Comparison of ENCODE assay signal across 23 mouse cellular contexts in the genomic region with DNA sequence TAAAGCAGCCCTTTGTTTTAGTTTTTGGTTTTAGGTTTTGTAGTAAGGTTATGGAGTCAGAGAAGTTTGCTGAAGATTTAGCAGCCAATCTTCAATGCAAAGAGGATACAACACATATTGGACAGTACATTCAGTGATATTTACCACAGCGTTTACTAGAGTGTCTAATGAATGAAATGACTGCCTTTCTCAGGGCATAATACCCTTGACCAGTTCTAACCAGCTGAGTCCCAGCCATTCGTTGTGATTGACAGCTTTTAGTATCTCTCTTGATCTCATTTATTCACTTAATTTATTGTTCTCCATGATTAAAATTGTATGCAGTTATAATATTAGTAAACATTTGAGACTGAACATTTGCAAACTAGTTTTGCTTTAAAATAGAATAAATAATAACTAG.
DNase-seq lines count a peak whose midpoint lies in the region; ATAC-seq and TF ChIP-seq lines count a peak whose summit lies in the region.
"Had no signal": no experiment of that assay in that cellular context is flagged by ENCODE, and none has a peak within 500 bp of the region (broad histone marks: within the 10 kb centered on the region; RNA-seq: fewer than 3 reads in every experiment).

No protein-coding gene starts in this region.

- H3K4me2 ChIP-seq in forebrain, embryonic 12.5 days: no peak overlapping the region
- no peak overlapping the region for H3K4me2 ChIP-seq in forebrain, postnatal 0 days (ENCODE audit: low read depth)
- H3K4me2 ChIP-seq in midbrain, embryonic 11.5 days: no peak overlapping the region
- no peak overlapping the region for H3K4me2 ChIP-seq in midbrain, embryonic 13.5 days (replicated peaks)
- no peak overlapping the region for H3K4me2 ChIP-seq in neural tube, embryonic 12.5 days (replicated peaks)
- H3K4me2 ChIP-seq: embryonic facial prominence, embryonic 13.5 days; embryonic facial prominence, embryonic 15.5 days; forebrain, embryonic 13.5 days; forebrain, embryonic 15.5 days had no signal

- H3K9me3 ChIP-seq in forebrain, embryonic 12.5 days: no peaks in the 10 kb centered on the region
- no peaks in the 10 kb centered on the region for H3K9me3 ChIP-seq in forebrain, postnatal 0 days (ENCODE audit: low read length)
- H3K9me3 ChIP-seq in midbrain, embryonic 11.5 days (ENCODE audit: control insufficient read depth, low read length): no peaks in the 10 kb centered on the region
- no peaks in the 10 kb centered on the region for H3K9me3 ChIP-seq in midbrain, embryonic 13.5 days
- no peaks in the 10 kb centered on the region for H3K9me3 ChIP-seq in neural tube, embryonic 12.5 days
- H3K9me3 ChIP-seq: embryonic facial prominence, embryonic 13.5 days; embryonic facial prominence, embryonic 15.5 days; forebrain, embryonic 10.5 days; forebrain, embryonic 13.5 days; forebrain, embryonic 15.5 days had no signal

- no peak for TF ChIP-seq CTCF in forebrain, postnatal 0 days (IDR thresholded peaks at IDR 0.05; ENCODE audit: low read depth)

- 58% methylated on average over 2 of the region's 2 CpGs for WGBS in forebrain, embryonic 12.5 days
- WGBS in forebrain, postnatal 0 days: 54% methylated on average over 2 of the region's 2 CpGs
- WGBS in midbrain, embryonic 11.5 days: 55% methylated on average over 2 of the region's 2 CpGs
- 42% methylated on average over 2 of the region's 2 CpGs for WGBS in midbrain, embryonic 13.5 days
- WGBS in neural tube, embryonic 12.5 days: 55% methylated on average over 2 of the region's 2 CpGs

- DNase-seq in forebrain, postnatal 0 days: no peak
- DNase-seq in midbrain, embryonic 11.5 days (ENCODE audit: low spot score, missing footprints): no peak
- no peak for DNase-seq in neural tube, embryonic 10.5 days (ENCODE audit: extremely low spot score, low spot score)
- DNase-seq in retina, postnatal 1 day: peak; percentile 2
- DNase-seq in ovary, postnatal 10 days (ENCODE audit: low spot score): no peak
- DNase-seq: adrenal gland, adult 2 months; adrenal gland, postnatal 10 days; adrenal gland, postnatal 25 days; cerebellum, adult 11 months; cerebellum, adult 18-20 months; cerebellum, adult 8-10 months; cerebellum, adult 9-11 months; cerebellum, postnatal 14 days; cerebellum, postnatal 36 days had no signal

- H3K27ac ChIP-seq in forebrain, embryonic 12.5 days: no peak overlapping the region
- H3K27ac ChIP-seq in forebrain, postnatal 0 days (ENCODE audit: low read depth, low read length): no peak overlapping the region
- no peak overlapping the region for H3K27ac ChIP-seq in midbrain, embryonic 11.5 days (ENCODE audit: low read depth, low read length)
- no peak overlapping the region for H3K27ac ChIP-seq in midbrain, embryonic 13.5 days
- no peak overlapping the region for H3K27ac ChIP-seq in neural tube, embryonic 12.5 days
- H3K27ac ChIP-seq: embryonic facial prominence, embryonic 13.5 days; embryonic facial prominence, embryonic 15.5 days; forebrain, embryonic 10.5 days; forebrain, embryonic 13.5 days; forebrain, embryonic 15.5 days had no signal

- no peak overlapping the region for H3K9ac ChIP-seq in forebrain, embryonic 12.5 days
- H3K9ac ChIP-seq in forebrain, postnatal 0 days: no peak overlapping the region
- no peak overlapping the region for H3K9ac ChIP-seq in midbrain, embryonic 11.5 days (ENCODE audit: low read length)
- no peak overlapping the region for H3K9ac ChIP-seq in midbrain, embryonic 13.5 days (replicated peaks)
- no peak overlapping the region for H3K9ac ChIP-seq in neural tube, embryonic 12.5 days
- H3K9ac ChIP-seq: embryonic facial prominence, embryonic 13.5 days; embryonic facial prominence, embryonic 15.5 days; forebrain, embryonic 13.5 days; forebrain, embryonic 15.5 days had no signal

- H3K4me3 ChIP-seq in forebrain, embryonic 12.5 days (replicated peaks): no peak overlapping the region
- no peak overlapping the region for H3K4me3 ChIP-seq in forebrain, postnatal 0 days (ENCODE audit: low read depth, low read length)
- H3K4me3 ChIP-seq in midbrain, embryonic 11.5 days (ENCODE audit: low read depth, low read length): no peak overlapping the region
- H3K4me3 ChIP-seq in midbrain, embryonic 13.5 days (replicated peaks): no peak overlapping the region
- H3K4me3 ChIP-seq in neural tube, embryonic 12.5 days: no peak overlapping the region
- H3K4me3 ChIP-seq: embryonic facial prominence, embryonic 13.5 days; embryonic facial prominence, embryonic 15.5 days; erythroblast, embryonic 14.5 days; forebrain, embryonic 10.5 days; forebrain, embryonic 13.5 days; forebrain, embryonic 15.5 days had no signal

- 0 out of 2 replicates have a peak, but pooled peaks have one; percentile 37 for ATAC-seq in forebrain, embryonic 12.5 days (ENCODE audit: low FRiP score)
- ATAC-seq in forebrain, postnatal 0 days: no peak
- peak; percentile 69; the same call in 1 of the 2 replicates for ATAC-seq in midbrain, embryonic 11.5 days (ENCODE audit: low FRiP score)
- no peak for ATAC-seq in midbrain, embryonic 13.5 days
- 0 out of 2 replicates have a peak, but pooled peaks have one; percentile 58 for ATAC-seq in neural tube, embryonic 12.5 days (ENCODE audit: low FRiP score, low read depth)
- ATAC-seq: forebrain, embryonic 13.5 days; forebrain, embryonic 15.5 days had no signal

- no peaks in the 10 kb centered on the region for H3K4me1 ChIP-seq in forebrain, embryonic 12.5 days
- no peaks in the 10 kb centered on the region for H3K4me1 ChIP-seq in forebrain, postnatal 0 days (ENCODE audit: insufficient read depth)
- no peaks in the 10 kb centered on the region for H3K4me1 ChIP-seq in midbrain, embryonic 11.5 days (ENCODE audit: control insufficient read depth, insufficient read depth, low read length)
- H3K4me1 ChIP-seq in midbrain, embryonic 13.5 days (replicated peaks): no peaks in the 10 kb centered on the region
- no peaks in the 10 kb centered on the region for H3K4me1 ChIP-seq in neural tube, embryonic 12.5 days
- H3K4me1 ChIP-seq: embryonic facial prominence, embryonic 13.5 days; embryonic facial prominence, embryonic 15.5 days; forebrain, embryonic 10.5 days; forebrain, embryonic 13.5 days; forebrain, embryonic 15.5 days had no signal

- H3K36me3 ChIP-seq in forebrain, embryonic 12.5 days (replicated peaks): no peaks in the 10 kb centered on the region
- H3K36me3 ChIP-seq in forebrain, postnatal 0 days (ENCODE audit: insufficient read depth): no peaks in the 10 kb centered on the region
- H3K36me3 ChIP-seq in midbrain, embryonic 11.5 days (ENCODE audit: control insufficient read depth, insufficient read depth, low read length): no peaks in the 10 kb centered on the region
- no peaks in the 10 kb centered on the region for H3K36me3 ChIP-seq in midbrain, embryonic 13.5 days
- H3K36me3 ChIP-seq in neural tube, embryonic 12.5 days: no peaks in the 10 kb centered on the region
- H3K36me3 ChIP-seq: embryonic facial prominence, embryonic 13.5 days; embryonic facial prominence, embryonic 15.5 days; forebrain, embryonic 10.5 days; forebrain, embryonic 15.5 days had no signal

- H3K27me3 ChIP-seq in forebrain, embryonic 12.5 days: no peaks in the 10 kb centered on the region
- no peaks in the 10 kb centered on the region for H3K27me3 ChIP-seq in forebrain, postnatal 0 days (ENCODE audit: insufficient read depth, low read length)
- no peaks in the 10 kb centered on the region for H3K27me3 ChIP-seq in midbrain, embryonic 11.5 days (ENCODE audit: control insufficient read depth, insufficient read depth, low read length)
- no peaks in the 10 kb centered on the region for H3K27me3 ChIP-seq in midbrain, embryonic 13.5 days
- H3K27me3 ChIP-seq in neural tube, embryonic 12.5 days (replicated peaks): no peaks in the 10 kb centered on the region
- H3K27me3 ChIP-seq: embryonic facial prominence, embryonic 13.5 days; embryonic facial prominence, embryonic 15.5 days; forebrain, embryonic 13.5 days; forebrain, embryonic 15.5 days had no signal

Comparison
In these comparisons a context has a peak if more than half of its experiments do, and no peak if none do; other contexts are left out.
1. ATAC-seq: peak in forebrain, embryonic 12.5 days (single experiment), midbrain, embryonic 11.5 days (single experiment) and neural tube, embryonic 12.5 days (single experiment); none in forebrain, postnatal 0 days (single experiment) and midbrain, embryonic 13.5 days (single experiment).